Mouse (Mus musculus): Measurements from ENCODE around the gene Olfr366. TPM values are rescaled to one million over a fixed set of nuclear protein-coding genes. Genes with fewer than 3 reads are reported as not detected.
"Not testable (repeated sequence)": the region's sequence is repeated elsewhere in the genome, so short reads cannot be mapped to it uniquely, and the experiment has no call there.

Olfr366 gene
- not detected in 2 replicates for polyA plus RNA-seq (2016; fragmentation: Nextera tagmentation; extraction: Ambion mirVana)

- H3K27me3 ChIP-seq (ENCODE audit: insufficient read depth, poor library complexity, severe bottlenecking) = no peaks in the 10 kb centered on the region
- H3K27ac ChIP-seq = no peak within 1 kb of the TSS
- no peak for DNase-seq (ENCODE audit: low spot score)
- no peaks in the 10 kb centered on the region for H3K4me1 ChIP-seq
- no peak within 1 kb of the TSS for H3K4me3 ChIP-seq
- H3K36me3 ChIP-seq = no peaks in the 10 kb centered on the region
- no peaks in the 10 kb centered on the region for H3K9me3 ChIP-seq
Measured at GRCm38 (mm10) chr2:37211274-37211673, at the start of gene Olfr366. Gene Olfr366, plus strand, starts transcription at chr2:37211574.

GRCm38 (mm10) chr2:37187898-37188297, 23.5 kb upstream of the Olfr366 start, which contains the start of gene Olfr365:
Gene Olfr365, plus strand, starts transcription at chr2:37188198.
- Histone ChIP-seq H3K4me3 (no peak within 1 kb of the TSS), H3K27me3 (ENCODE audit: insufficient read depth, poor library complexity, severe bottlenecking) (no peaks in the 10 kb centered on the region), H3K36me3 (no peaks in the 10 kb centered on the region), H3K9me3 (peaks cover 4% of the 10 kb centered on the region; the same call in 1 of the 2 replicates), H3K27ac (no peak within 1 kb of the TSS), H3K4me1 (no peaks in the 10 kb centered on the region)
- DNase-seq (ENCODE audit: low spot score) = no peak
- WGBS = 67% methylated on average over 3 of the region's 3 CpGs

- H3K4me3 ChIP-seq; H3K27me3 ChIP-seq (ENCODE audit: insufficient read depth, poor library complexity, severe bottlenecking); H3K9me3 ChIP-seq; H3K4me1 ChIP-seq; DNase-seq (ENCODE audit: low spot score); H3K36me3 ChIP-seq; H3K27ac ChIP-seq: not testable (repeated sequence)
- 74% methylated on average over 7 of the region's 7 CpGs for WGBS
Measured at GRCm38 (mm10) chr2:37261781-37262180, 50.4 kb downstream of the Olfr366 start.

Other genes starting within 250 kb of the Olfr366 start
- not detected in 2 replicates for gene Olfr357, start 217.7 kb upstream of the Olfr366 start, polyA plus RNA-seq (2016; fragmentation: Nextera tagmentation; extraction: Ambion mirVana)
- not detected in 2 replicates for gene Olfr358, start 202.2 kb upstream of the Olfr366 start, polyA plus RNA-seq (2016; fragmentation: Nextera tagmentation; extraction: Ambion mirVana)
- not detected in 2 replicates for gene Olfr360, start 145.8 kb upstream of the Olfr366 start, polyA plus RNA-seq (2016; fragmentation: Nextera tagmentation; extraction: Ambion mirVana)
- not detected in 2 replicates for gene Olfr361, start 122.3 kb upstream of the Olfr366 start, polyA plus RNA-seq (2016; fragmentation: Nextera tagmentation; extraction: Ambion mirVana)
- gene Olfr362, start 93.7 kb upstream of the Olfr366 start, polyA plus RNA-seq (2016; fragmentation: Nextera tagmentation; extraction: Ambion mirVana) = not detected in 2 replicates
- not detected in 2 replicates for gene Olfr364-ps1, start 72.3 kb upstream of the Olfr366 start, polyA plus RNA-seq (2016; fragmentation: Nextera tagmentation; extraction: Ambion mirVana)
- not detected in 2 replicates for gene Olfr365, start 23.4 kb upstream of the Olfr366 start, polyA plus RNA-seq (2016; fragmentation: Nextera tagmentation; extraction: Ambion mirVana)
- gene Olfr368, start 114.9 kb downstream of the Olfr366 start, polyA plus RNA-seq (2016; fragmentation: Nextera tagmentation; extraction: Ambion mirVana) = not detected in 2 replicates
- 32.8 and 34.6 TPM in 2 replicates for gene Pdcl, start 147.8 kb downstream of the Olfr366 start, polyA plus RNA-seq (2016; fragmentation: Nextera tagmentation; extraction: Ambion mirVana)
- gene Rc3h2, start 211.3 kb downstream of the Olfr366 start, polyA plus RNA-seq (2016; fragmentation: Nextera tagmentation; extraction: Ambion mirVana) = 13.1 and 14.6 TPM in 2 replicates
- 7.2 and 7.5 TPM in 2 replicates for gene Zbtb26, start 231.6 kb downstream of the Olfr366 start, polyA plus RNA-seq (2016; fragmentation: Nextera tagmentation; extraction: Ambion mirVana)
- gene Zbtb6, start 231.6 kb downstream of the Olfr366 start, polyA plus RNA-seq (2016; fragmentation: Nextera tagmentation; extraction: Ambion mirVana) = 2.9 and 3.4 TPM in 2 replicates
- 33.3 and 35.3 TPM in 2 replicates for gene Rabgap1, start 231.7 kb downstream of the Olfr366 start, polyA plus RNA-seq (2016; fragmentation: Nextera tagmentation; extraction: Ambion mirVana)